8 mouse cellular contexts compared by ENCODE assay signal in the genomic region with DNA sequence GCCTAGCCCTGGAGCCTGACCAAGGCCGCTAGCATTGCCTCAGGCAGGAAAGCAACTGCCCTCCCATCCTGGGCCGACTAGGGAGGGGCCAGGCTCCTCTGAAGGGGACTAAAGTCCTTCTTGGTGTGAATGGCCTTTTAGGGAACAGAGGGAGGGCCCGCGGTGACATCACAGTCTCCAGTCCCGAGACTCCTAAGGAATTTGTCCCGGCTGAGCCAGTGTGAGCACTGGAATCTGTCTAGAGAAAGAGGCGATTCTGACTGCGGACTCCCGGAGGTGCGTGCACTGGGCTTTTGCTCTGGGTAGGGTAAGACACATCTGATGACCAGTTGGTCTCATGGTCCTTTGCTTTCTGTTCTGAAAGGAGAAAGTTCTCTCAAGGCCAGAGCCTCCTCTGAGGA.
DNase-seq lines count a peak whose midpoint lies in the region; ATAC-seq and TF ChIP-seq lines count a peak whose summit lies in the region.

No protein-coding gene starts in this region.

- intact Hi-C loops in left cerebral cortex, postnatal 25 days (cut with DNase I), result no loop called here

- peak overlapping the region; percentile 85 for H3K27ac ChIP-seq in embryonic fibroblast, embryonic 13.5 days (ENCODE audit: insufficient read depth, low read length)
- peak overlapping the region; percentile 97 for H3K27ac ChIP-seq in heart, embryonic 12.5 days (ENCODE audit: poor library complexity, severe bottlenecking)
- peak overlapping the region; percentile 93 for H3K27ac ChIP-seq in kidney, embryonic 16.5 days (ENCODE audit: low read length)

- H3K9ac ChIP-seq in heart, embryonic 12.5 days, result peak overlapping the region; percentile 86
- H3K9ac ChIP-seq in kidney, embryonic 16.5 days (replicated peaks; ENCODE audit: low read length), result peak overlapping the region; percentile 71

- 3% methylated on average over 10 of the region's 10 CpGs for WGBS in heart, embryonic 12.5 days
- WGBS in kidney, embryonic 16.5 days, result under 1% methylated on average over 10 of the region's 10 CpGs

- peak overlapping the region; percentile 97 for H3K4me3 ChIP-seq in embryonic fibroblast, embryonic 13.5 days (ENCODE audit: insufficient read depth, low read length)
- peak overlapping the region; percentile 54 for H3K4me3 ChIP-seq in heart, embryonic 12.5 days
- peak overlapping the region; percentile 51 for H3K4me3 ChIP-seq in kidney, embryonic 16.5 days (ENCODE audit: low read length)

- no peak for TF ChIP-seq CTCF in embryonic fibroblast, embryonic 13.5 days (IDR thresholded peaks at IDR 0.05; ENCODE audit: borderline replicate concordance, insufficient read depth, low read length)

- ATAC-seq in heart, embryonic 12.5 days (ENCODE audit: insufficient number of reproducible peaks, low FRiP score), result peak; percentile 82
- ATAC-seq in kidney, embryonic 16.5 days (ENCODE audit: low FRiP score, low TSS enrichment), result peak; percentile 94
- no peak for ATAC-seq in inflammation-experienced regulatory T-cells, adult 6 months

- peaks cover 6% of the 10 kb centered on the region for H3K36me3 ChIP-seq in heart, embryonic 12.5 days
- H3K36me3 ChIP-seq in kidney, embryonic 16.5 days (ENCODE audit: insufficient read depth, low read length), result peaks cover 2% of the 10 kb centered on the region; the same call in 1 of the 2 replicates

- DNase-seq in left cerebral cortex, postnatal 25 days (ENCODE audit: low spot score in 2 of 2), result peak; percentile 17 to 40
- DNase-seq in left cerebral cortex, adult 8-10 months (ENCODE audit: low spot score in 2 of 2), result no peak
- DNase-seq in lung, postnatal 14 days, result peak; percentile 90
- DNase-seq in right cerebral cortex, postnatal 4 days, result peak; percentile 30

- no peaks in the 10 kb centered on the region for H3K9me3 ChIP-seq in heart, embryonic 12.5 days (replicated peaks)
- no peaks in the 10 kb centered on the region for H3K9me3 ChIP-seq in kidney, embryonic 16.5 days (ENCODE audit: low read length)

- peak; percentile 93 for TF ChIP-seq POLR2A in embryonic fibroblast, embryonic 13.5 days (IDR thresholded peaks at IDR 0.05; ENCODE audit: low read depth, low read length)

- peaks cover 6% of the 10 kb centered on the region; the same call in 1 of the 2 replicates for H3K4me1 ChIP-seq in embryonic fibroblast, embryonic 13.5 days (ENCODE audit: control insufficient read depth, insufficient read depth, low read length)
- peaks cover 74% of the 10 kb centered on the region for H3K4me1 ChIP-seq in heart, embryonic 12.5 days (replicated peaks)
- H3K4me1 ChIP-seq in kidney, embryonic 16.5 days (ENCODE audit: insufficient read depth, low read length), result peaks cover 30% of the 10 kb centered on the region

- H3K27me3 ChIP-seq in heart, embryonic 12.5 days (replicated peaks), result no peaks in the 10 kb centered on the region
- no peaks in the 10 kb centered on the region for H3K27me3 ChIP-seq in kidney, embryonic 16.5 days (ENCODE audit: insufficient read depth, low read length)

- H3K4me2 ChIP-seq in heart, embryonic 12.5 days, result peak overlapping the region; percentile 75
- peak overlapping the region; percentile 58 for H3K4me2 ChIP-seq in kidney, embryonic 16.5 days (replicated peaks; ENCODE audit: low read depth, low read length)

Comparison
In these comparisons a context has a peak if more than half of its experiments do, and no peak if none do; other contexts are left out.
1. DNase-seq: peak in left cerebral cortex, postnatal 25 days (2 of 2), lung, postnatal 14 days (single experiment) and right cerebral cortex, postnatal 4 days (single experiment); none in left cerebral cortex, adult 8-10 months (0 of 2).
2. Peak in every context shown above with its lines, with median percentiles within 50 percentile points of each other: H3K27ac ChIP-seq and H3K4me3 ChIP-seq.